Mouse (Mus musculus): Measurements from ENCODE around the gene Rims3. TPM values are rescaled to one million over a fixed set of nuclear protein-coding genes. Genes with fewer than 3 reads are reported as not detected.

Gene Rims3
- polyA plus RNA-seq, 1 experiment from 2014 or later, result 1.8 TPM

DNA sequence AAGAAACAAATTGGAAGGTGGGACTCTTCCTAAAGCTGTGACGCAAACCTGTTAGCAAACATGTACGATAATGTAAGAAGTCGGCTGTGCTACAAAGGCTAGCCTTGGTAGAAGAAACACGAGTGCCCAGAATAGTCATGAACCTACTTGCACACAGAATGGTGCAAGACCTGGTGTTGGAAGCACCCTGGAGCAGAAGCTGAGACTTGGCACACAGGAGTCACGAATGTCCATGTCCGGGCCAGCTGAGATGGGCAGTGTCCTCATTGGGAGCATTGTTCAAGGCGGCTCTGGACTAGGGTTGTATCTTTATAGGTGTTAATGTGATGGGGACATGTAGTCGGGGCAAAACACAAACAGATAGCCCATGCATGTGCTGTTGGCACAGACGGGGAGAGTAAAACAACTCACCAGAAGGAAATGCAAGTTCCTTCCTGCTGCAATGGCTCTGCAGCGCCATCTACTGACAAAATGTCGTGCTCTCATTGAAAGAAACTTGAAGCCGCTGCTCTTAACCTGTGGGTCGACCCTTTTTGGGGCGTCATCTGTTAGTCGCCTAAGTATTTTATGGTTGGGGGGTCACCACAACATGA lies 55.0 kb downstream of the Rims3 start:
- no peaks in the 10 kb centered on the region for H3K4me1 ChIP-seq
- 31% methylated on average over 15 of the region's 15 CpGs for WGBS
- H3K4me3 ChIP-seq, result no peak overlapping the region
- peak; percentile 85 for DNase-seq (ENCODE audit: low spot score)
- no peaks in the 10 kb centered on the region for H3K36me3 ChIP-seq
- no peak overlapping the region for H3K27ac ChIP-seq
- H3K27me3 ChIP-seq (ENCODE audit: insufficient read depth, poor library complexity, severe bottlenecking), result no peaks in the 10 kb centered on the region
- no peaks in the 10 kb centered on the region for H3K9me3 ChIP-seq

DNA sequence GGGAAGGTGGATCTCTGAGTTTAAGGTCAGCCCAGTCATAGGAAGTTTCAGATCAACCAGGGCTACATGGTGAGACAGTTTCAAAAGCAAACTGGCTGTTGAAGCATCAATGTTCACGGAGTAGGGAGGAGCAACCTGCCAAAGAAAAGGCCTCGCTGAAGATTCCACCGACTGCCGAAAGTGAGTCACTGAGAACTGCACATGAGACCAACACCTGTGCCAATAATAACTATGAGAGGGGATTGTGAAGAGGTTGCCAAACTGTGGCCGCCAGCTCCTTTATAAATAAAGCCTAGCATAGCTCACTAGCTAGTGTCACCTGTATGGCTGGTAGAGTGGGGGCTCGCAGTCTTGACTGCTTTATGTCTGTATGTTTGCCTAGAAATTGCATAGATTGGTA lies 56.5 kb downstream of the Rims3 start:
- 75% methylated on average over 6 of the region's 6 CpGs for WGBS
- Histone ChIP-seq H3K27ac (no peak overlapping the region), H3K4me3 (no peak overlapping the region), H3K27me3 (ENCODE audit: insufficient read depth, poor library complexity, severe bottlenecking) (0 out of 2 replicates have a peak, but pooled peaks cover 7% of the 10 kb centered on the region), H3K9me3 (no peaks in the 10 kb centered on the region), H3K36me3 (no peaks in the 10 kb centered on the region), H3K4me1 (no peaks in the 10 kb centered on the region)
- DNase-seq (ENCODE audit: low spot score), result peak; percentile 66

DNA sequence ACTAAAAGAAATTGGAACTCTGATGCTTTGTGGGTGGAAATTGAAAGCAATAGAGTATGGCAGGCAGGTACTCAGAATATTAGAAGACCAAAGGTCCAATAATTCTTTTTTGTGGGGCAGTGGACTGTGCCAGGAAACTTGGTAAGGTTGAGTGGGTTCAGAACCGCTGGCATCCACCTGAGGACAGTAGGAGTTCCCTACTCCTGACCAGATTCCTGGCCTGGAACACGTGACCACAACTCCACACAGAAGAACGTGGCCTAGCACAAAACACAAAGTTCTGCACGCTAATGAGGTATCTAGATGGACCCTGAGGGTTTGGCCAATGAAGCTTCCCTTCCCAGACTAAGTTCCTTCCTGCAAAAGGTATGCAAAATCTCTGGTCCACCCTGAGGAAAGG lies 58.2 kb downstream of the Rims3 start:
- DNase-seq (ENCODE audit: low spot score), result peak; percentile 27
- Histone ChIP-seq H3K9me3 (no peaks in the 10 kb centered on the region), H3K4me1 (no peaks in the 10 kb centered on the region), H3K4me3 (no peak overlapping the region), H3K36me3 (no peaks in the 10 kb centered on the region), H3K27me3 (ENCODE audit: insufficient read depth, poor library complexity, severe bottlenecking) (0 out of 2 replicates have a peak, but pooled peaks cover 7% of the 10 kb centered on the region), H3K27ac (no peak overlapping the region)
- 43% methylated on average over 4 of the region's 4 CpGs for WGBS

DNA sequence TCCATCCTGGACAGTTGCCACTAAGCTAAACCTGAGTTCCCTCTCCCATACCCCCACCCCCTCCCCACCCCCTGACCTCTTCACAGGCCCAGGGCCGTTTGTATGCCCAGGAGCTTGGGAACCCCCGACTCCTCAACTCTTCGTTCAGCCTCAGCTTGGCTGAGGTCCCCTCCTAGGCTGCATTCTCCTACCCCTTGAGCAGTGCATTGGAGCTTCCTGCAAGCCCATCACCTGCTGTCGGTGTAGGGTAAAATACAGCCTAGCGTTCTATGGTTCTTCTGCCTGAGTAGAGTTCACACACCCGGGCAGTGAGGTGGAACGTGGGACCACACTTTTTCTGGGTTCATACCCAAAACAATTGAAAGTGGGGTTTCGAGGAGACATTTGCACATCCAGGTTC lies 58.8 kb downstream of the Rims3 start:
- DNase-seq (ENCODE audit: low spot score), result peak; percentile 61
- 0 out of 2 replicates have a peak, but pooled peaks cover 7% of the 10 kb centered on the region for H3K27me3 ChIP-seq (ENCODE audit: insufficient read depth, poor library complexity, severe bottlenecking)
- no peak overlapping the region for H3K4me3 ChIP-seq
- no peaks in the 10 kb centered on the region for H3K4me1 ChIP-seq
- H3K27ac ChIP-seq, result no peak overlapping the region
- WGBS, result 57% methylated on average over 8 of the region's 8 CpGs
- no peaks in the 10 kb centered on the region for H3K36me3 ChIP-seq
- H3K9me3 ChIP-seq, result no peaks in the 10 kb centered on the region

DNA sequence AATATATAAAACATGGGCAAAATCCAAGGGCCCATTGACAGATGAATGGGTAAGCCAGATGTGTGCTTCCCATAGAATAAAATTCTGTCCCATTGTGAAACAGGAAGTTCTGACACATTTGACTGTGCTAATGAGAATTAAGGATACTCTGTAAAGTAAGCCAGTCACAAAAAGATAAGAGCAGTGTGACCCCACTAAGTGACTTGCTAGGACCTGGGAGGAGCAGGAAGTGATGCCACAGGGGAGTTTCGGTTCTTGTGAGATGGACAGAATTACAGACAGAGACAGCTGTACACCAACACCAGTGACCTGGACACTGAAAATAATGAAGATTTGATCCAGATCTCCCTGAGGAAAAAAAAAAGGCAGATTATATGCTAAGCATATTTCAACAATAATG lies 59.2 kb downstream of the Rims3 start:
- 0 out of 2 replicates have a peak, but pooled peaks cover 7% of the 10 kb centered on the region for H3K27me3 ChIP-seq (ENCODE audit: insufficient read depth, poor library complexity, severe bottlenecking)
- DNase-seq (ENCODE audit: low spot score), result no peak
- 58% methylated on average over 1 of the region's 1 CpGs for WGBS
- no peaks in the 10 kb centered on the region for H3K36me3 ChIP-seq
- H3K9me3 ChIP-seq, result no peaks in the 10 kb centered on the region
- no peaks in the 10 kb centered on the region for H3K4me1 ChIP-seq
- no peak overlapping the region for H3K4me3 ChIP-seq
- no peak overlapping the region for H3K27ac ChIP-seq

DNA sequence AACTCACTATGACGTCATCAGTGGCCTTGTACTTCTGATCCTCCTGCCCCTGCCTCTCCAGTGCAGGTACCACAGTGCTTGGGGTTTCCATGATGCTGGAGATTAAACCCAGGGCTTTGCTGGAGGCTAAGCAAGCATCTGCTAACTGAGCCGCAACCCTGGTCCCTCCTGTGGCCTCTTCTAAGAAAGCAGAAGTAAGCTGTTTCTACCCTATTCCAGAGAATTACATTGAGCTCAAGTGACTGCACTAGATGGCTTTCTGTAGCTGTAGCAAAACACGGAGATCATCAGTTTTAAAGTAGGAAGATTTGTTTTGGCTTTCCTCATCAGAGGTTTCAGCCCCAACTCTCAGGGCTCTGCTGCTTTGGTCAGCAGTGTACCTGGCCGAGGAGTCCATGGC lies 59.9 kb downstream of the Rims3 start:
- no peak for DNase-seq (ENCODE audit: low spot score)
- 68% methylated on average over 4 of the region's 4 CpGs for WGBS
- Histone ChIP-seq H3K36me3 (0 out of 2 replicates have a peak, but pooled peaks cover 2% of the 10 kb centered on the region), H3K27ac (no peak overlapping the region), H3K27me3 (ENCODE audit: insufficient read depth, poor library complexity, severe bottlenecking) (0 out of 2 replicates have a peak, but pooled peaks cover 7% of the 10 kb centered on the region), H3K9me3 (no peaks in the 10 kb centered on the region), H3K4me1 (no peaks in the 10 kb centered on the region), H3K4me3 (no peak overlapping the region)

DNA sequence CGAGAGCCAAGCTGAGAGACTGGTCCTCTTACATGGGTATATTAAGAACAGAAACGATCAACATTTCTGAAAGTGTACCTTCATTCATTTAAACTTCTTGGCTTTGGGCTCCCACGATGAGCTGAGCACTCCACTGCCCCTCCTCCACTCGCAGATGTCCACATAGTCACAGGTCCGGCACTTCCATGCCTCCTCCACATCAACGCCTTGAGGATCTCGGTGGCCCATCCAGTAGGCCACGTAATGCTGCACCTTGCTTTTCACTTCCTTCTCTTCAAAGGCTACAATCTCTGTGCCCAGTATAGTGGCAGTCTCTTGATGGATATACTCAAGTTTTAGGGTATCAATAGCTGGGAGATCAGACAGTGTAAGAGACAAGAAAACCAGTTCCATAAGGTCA lies 66.8 kb downstream of the Rims3 start:
- Histone ChIP-seq H3K4me3 (no peak overlapping the region), H3K36me3 (peaks cover 36% of the 10 kb centered on the region), H3K9me3 (no peaks in the 10 kb centered on the region), H3K27me3 (ENCODE audit: insufficient read depth, poor library complexity, severe bottlenecking) (no peaks in the 10 kb centered on the region), H3K27ac (no peak overlapping the region), H3K4me1 (peaks cover 5% of the 10 kb centered on the region; the same call in 1 of the 2 replicates)
- 88% methylated on average over 8 of the region's 8 CpGs for WGBS
- no peak for DNase-seq (ENCODE audit: low spot score)

DNA sequence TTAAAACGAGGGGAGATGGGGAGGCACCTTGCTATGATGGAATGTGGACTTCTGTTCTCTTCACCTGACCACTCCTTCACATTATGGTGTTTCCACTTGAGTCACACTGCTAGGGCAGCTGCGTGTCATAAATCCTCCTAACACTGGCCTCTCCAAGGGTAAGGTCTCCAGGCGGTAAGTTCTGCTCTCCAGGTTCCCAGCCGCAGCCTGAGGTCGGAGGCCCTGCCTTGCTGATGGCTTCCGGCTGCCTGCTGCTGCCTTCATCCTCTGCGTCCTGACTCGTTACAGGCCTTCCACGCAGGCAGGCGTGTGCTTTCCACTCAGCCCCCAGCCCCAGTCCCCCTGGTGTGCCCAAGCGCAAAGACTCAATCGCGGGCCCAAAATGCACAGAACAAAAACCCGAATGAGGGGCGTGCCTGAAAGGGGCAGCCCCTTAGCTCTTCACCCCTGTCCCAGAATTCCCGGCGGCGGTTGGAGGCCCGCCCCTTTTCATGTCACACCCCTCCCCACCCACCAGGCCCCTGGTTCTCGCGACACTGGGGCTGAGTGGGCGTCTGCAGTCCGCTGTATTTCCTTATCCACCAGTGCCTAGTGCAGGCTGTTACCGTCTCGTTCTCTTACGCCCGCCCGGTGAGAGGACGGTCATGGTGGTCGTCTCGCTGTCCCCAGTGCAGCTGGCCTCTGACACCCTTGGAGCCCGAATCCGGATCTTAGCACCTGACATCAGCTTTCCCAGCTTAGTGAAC lies 70.1 kb downstream of the Rims3 start, which contains the start of gene Exo5:
TSS of gene Exo5 (minus strand) at position 464 of the 746 bp plus-strand sequence.
- peak within 1 kb of the TSS; percentile 80 for H3K4me3 ChIP-seq
- 1% methylated on average over 33 of the region's 33 CpGs for WGBS
- peaks cover 5% of the 10 kb centered on the region; the same call in 1 of the 2 replicates for H3K4me1 ChIP-seq
- H3K9me3 ChIP-seq, result no peaks in the 10 kb centered on the region
- H3K36me3 ChIP-seq, result peaks cover 32% of the 10 kb centered on the region
- H3K27me3 ChIP-seq (ENCODE audit: insufficient read depth, poor library complexity, severe bottlenecking), result no peaks in the 10 kb centered on the region
- peak within 1 kb of the TSS; percentile 92 for H3K27ac ChIP-seq
- DNase-seq (ENCODE audit: low spot score), result peak; percentile 99

DNA sequence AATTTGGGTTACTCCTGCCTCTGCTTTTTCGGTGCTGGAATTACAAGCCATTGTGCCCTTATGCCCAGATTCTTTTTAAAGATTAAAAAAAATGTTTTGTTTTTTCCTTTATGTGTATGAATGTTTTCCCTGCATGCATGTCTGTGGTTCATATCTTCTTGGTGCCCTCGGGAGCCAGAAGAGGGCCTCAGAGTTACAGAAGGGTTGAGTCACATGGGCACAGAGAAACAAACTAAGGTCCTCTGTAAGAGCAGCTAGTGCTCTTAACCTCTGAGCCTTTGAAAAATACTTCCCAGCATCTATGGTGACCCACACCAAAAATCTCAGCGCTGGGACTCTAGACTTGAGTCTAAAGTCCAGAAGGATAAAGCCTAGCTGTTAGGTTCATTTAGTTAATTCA lies 70.8 kb downstream of the Rims3 start:
- 9% methylated on average over 3 of the region's 3 CpGs for WGBS
- no peak for DNase-seq (ENCODE audit: low spot score)
- Histone ChIP-seq H3K4me1 (peaks cover 5% of the 10 kb centered on the region; the same call in 1 of the 2 replicates), H3K9me3 (no peaks in the 10 kb centered on the region), H3K27ac (peak overlapping the region; percentile 92), H3K27me3 (ENCODE audit: insufficient read depth, poor library complexity, severe bottlenecking) (no peaks in the 10 kb centered on the region), H3K36me3 (peaks cover 30% of the 10 kb centered on the region), H3K4me3 (peak overlapping the region; percentile 80)

DNA sequence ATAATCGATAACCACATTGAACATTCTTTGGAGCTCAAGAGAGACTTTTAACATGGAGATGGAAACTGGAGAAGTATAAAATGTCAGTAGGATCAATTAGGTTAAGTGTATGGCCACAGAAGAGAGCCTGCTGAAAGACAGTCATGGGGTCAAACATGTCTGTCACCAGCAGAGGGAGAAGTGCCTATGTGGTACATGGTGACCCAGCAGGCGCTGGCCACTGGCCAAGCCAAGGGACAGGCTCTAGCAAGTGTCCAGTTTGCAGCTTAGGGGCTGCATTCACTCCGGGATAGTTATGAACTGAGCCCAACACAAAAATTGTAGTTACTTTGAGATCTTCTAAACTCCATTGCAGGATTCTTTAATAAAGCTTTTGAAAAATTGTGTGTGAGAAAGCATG lies 74.1 kb downstream of the Rims3 start:
- peaks cover 5% of the 10 kb centered on the region; the same call in 1 of the 2 replicates for H3K4me1 ChIP-seq
- H3K4me3 ChIP-seq, result no peak overlapping the region
- H3K36me3 ChIP-seq, result peaks cover 23% of the 10 kb centered on the region
- peaks cover 5% of the 10 kb centered on the region; the same call in 1 of the 2 replicates for H3K9me3 ChIP-seq
- H3K27me3 ChIP-seq (ENCODE audit: insufficient read depth, poor library complexity, severe bottlenecking), result no peaks in the 10 kb centered on the region
- WGBS, result 79% methylated on average over 3 of the region's 3 CpGs
- DNase-seq (ENCODE audit: low spot score), result no peak
- H3K27ac ChIP-seq, result no peak overlapping the region

DNA sequence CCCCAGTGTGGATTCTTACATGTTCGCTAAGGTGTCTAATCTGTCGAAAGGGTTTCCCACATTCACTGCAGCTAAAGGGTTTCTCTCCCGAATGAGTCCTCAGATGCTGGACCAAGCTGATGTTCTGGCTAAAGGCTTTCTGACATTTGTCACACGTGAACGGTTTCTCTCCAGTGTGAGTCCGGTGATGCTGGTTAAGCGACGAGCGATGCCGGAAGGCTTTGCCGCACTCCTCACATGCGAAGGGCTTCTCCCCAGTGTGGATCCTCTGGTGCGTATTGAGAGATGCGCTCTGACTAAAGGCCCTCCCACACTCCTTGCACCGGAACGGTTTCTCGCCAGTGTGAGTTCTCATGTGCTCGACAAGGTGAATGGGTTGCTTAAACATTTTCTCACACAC lies 76.1 kb downstream of the Rims3 start:
- peaks cover 36% of the 10 kb centered on the region for H3K36me3 ChIP-seq
- DNase-seq (ENCODE audit: low spot score), result no peak
- no peak overlapping the region for H3K4me3 ChIP-seq
- peaks cover 5% of the 10 kb centered on the region; the same call in 1 of the 2 replicates for H3K9me3 ChIP-seq
- H3K4me1 ChIP-seq, result no peaks in the 10 kb centered on the region; the same call in 1 of the 2 replicates
- 91% methylated on average over 18 of the region's 18 CpGs for WGBS
- H3K27me3 ChIP-seq (ENCODE audit: insufficient read depth, poor library complexity, severe bottlenecking), result no peaks in the 10 kb centered on the region
- H3K27ac ChIP-seq, result no peak overlapping the region

DNA sequence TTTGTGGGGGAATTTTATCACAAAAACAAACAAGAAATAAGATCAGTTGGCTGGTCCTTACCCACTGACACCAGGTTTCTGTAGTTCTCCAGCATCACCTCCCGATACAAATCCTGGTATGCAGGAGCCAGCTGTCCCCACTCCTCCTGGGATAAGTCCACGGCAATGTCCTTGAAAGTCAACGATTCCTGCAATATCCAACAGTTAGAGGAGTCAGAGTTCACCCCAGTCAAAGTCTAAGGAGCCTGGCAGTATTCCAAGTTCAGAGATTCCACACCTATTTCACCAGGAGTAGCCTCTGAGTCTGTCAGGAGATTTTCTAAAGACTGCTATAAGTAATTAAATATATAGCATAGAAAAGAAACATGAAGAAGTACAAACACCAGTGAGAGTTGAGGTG lies 80.4 kb downstream of the Rims3 start:
- Histone ChIP-seq H3K4me1 (no peaks in the 10 kb centered on the region; the same call in 1 of the 2 replicates), H3K36me3 (peaks cover 36% of the 10 kb centered on the region), H3K27me3 (ENCODE audit: insufficient read depth, poor library complexity, severe bottlenecking) (no peaks in the 10 kb centered on the region), H3K9me3 (peaks cover 5% of the 10 kb centered on the region; the same call in 1 of the 2 replicates), H3K27ac (no peak overlapping the region), H3K4me3 (no peak overlapping the region)
- WGBS, result 81% methylated on average over 3 of the region's 3 CpGs
- DNase-seq (ENCODE audit: low spot score), result no peak
